Mouse (Mus musculus) MEL (cell line): ENCODE measurements around the gene Mbd3. TPM values are rescaled to one million over a fixed set of nuclear protein-coding genes. Genes with fewer than 3 reads are reported as not detected.

ENCODE experiments used
- DNase-seq: peaks from one replicate; pipeline ENCODE4 v3.0.0; 2011; ENCODE audit warnings: low read depth, low spot score
- H3K27ac ChIP-seq: 2 replicates; pipeline ENCODE4 v1.5.1; 2012; ENCODE audit warnings: low read depth, mild to moderate bottlenecking, control low read depth, low read length, moderate library complexity; ENCODE audit not compliant: control insufficient read depth
- H3K27me3 ChIP-seq, 2 experiments: fragments of 150-350 bp in 1 of 2; sonication (generic) in 1 of 2; 2 replicates each; pipeline ENCODE4 v1.6.1; 2012; ENCODE audit warnings: low read length in 2 of 2, mild to moderate bottlenecking in 2 of 2, improper control_type of control experiment in 1 of 2, moderate library complexity in 1 of 2; ENCODE audit not compliant: insufficient read depth in 2 of 2, control insufficient read depth in 1 of 2
- H3K36me3 ChIP-seq, 2 experiments: 2 replicates each; pipeline ENCODE4 v1.6.1; 2012 to 2014; ENCODE audit warnings: low read length in 2 of 2, improper control_type of control experiment in 1 of 2, inconsistent platforms in 1 of 2, mild to moderate bottlenecking in 1 of 2; ENCODE audit not compliant: insufficient read depth in 2 of 2, control insufficient read depth in 1 of 2
- H3K4me1 ChIP-seq, 2 experiments: fragments of 150-350 bp in 1 of 2; sonication (generic) in 1 of 2; 2 replicates each; pipeline ENCODE4 v1.6.1; 2012; ENCODE audit warnings: low read length in 2 of 2, improper control_type of control experiment in 1 of 2, mild to moderate bottlenecking in 1 of 2; ENCODE audit not compliant: insufficient read depth in 2 of 2, control insufficient read depth in 1 of 2
- H3K4me3 ChIP-seq, 2 experiments: fragments of 150-350 bp in 1 of 2; sonication (generic) in 1 of 2; 2 replicates each; pipeline ENCODE4 v1.5.1; 2012; ENCODE audit warnings: low read depth in 2 of 2, low read length in 2 of 2, mild to moderate bottlenecking in 2 of 2, moderate library complexity in 2 of 2, control low read depth in 1 of 2, improper control_type of control experiment in 1 of 2; ENCODE audit not compliant: control insufficient read depth in 1 of 2, insufficient read depth in 1 of 2
- H3K79me2 ChIP-seq: 2 replicates; pipeline ENCODE4 v1.6.1; 2012; ENCODE audit warnings: mild to moderate bottlenecking, low read length, moderate library complexity; ENCODE audit not compliant: control insufficient read depth, poor library complexity, insufficient read depth
- H3K9ac ChIP-seq: 2 replicates; pipeline ENCODE4 v1.6.1; 2012; ENCODE audit warnings: low read depth, mild to moderate bottlenecking, control low read depth, low read length, moderate library complexity; ENCODE audit not compliant: control insufficient read depth, poor library complexity, severe bottlenecking
- H3K9me3 ChIP-seq: fragments of 150-350 bp; sonication (generic); replicated peaks from 2 replicates; pipeline ENCODE4 v1.6.1; 2012; ENCODE audit warnings: mild to moderate bottlenecking, low read length, improper control_type of control experiment, moderate library complexity; ENCODE audit not compliant: insufficient read depth
- BHLHE40 ChIP-seq: IDR thresholded peaks from 2 replicates; pipeline ENCODE4 v1.6.1; 2012; ENCODE audit warnings: low read depth, mild to moderate bottlenecking, inconsistent platforms, low read length, improper control_type of control experiment, borderline replicate concordance
- CHD1 ChIP-seq: IDR thresholded peaks from 2 replicates; pipeline ENCODE4 v1.6.1; 2012; ENCODE audit warnings: low read depth, mild to moderate bottlenecking, inconsistent platforms, low read length, improper control_type of control experiment
- CHD2 ChIP-seq: IDR thresholded peaks from 2 replicates; pipeline ENCODE4 v1.6.1; 2011; ENCODE audit warnings: low read length, improper control_type of control experiment
- CTCF ChIP-seq, 3 experiments: IDR thresholded peaks in 2 of 3; conservative IDR thresholded peaks in 1 of 3; 2 replicates each; pipeline ENCODE4 v1.5.1; 2011 to 2012; ENCODE audit warnings: low read length in 3 of 3, low read depth in 2 of 3, mild to moderate bottlenecking in 2 of 3, improper control_type of control experiment in 1 of 3, inconsistent platforms in 1 of 3, mixed read lengths in 1 of 3, moderate library complexity in 1 of 3; ENCODE audit not compliant: control insufficient read depth in 1 of 3, insufficient read depth in 1 of 3, poor library complexity in 1 of 3, severe bottlenecking in 1 of 3
- ELF1 ChIP-seq: IDR thresholded peaks from 2 replicates; pipeline ENCODE4 v1.6.1; 2014; ENCODE audit warnings: low read depth, mild to moderate bottlenecking, inconsistent platforms, low read length, improper control_type of control experiment, moderate library complexity
- EP300 ChIP-seq, 2 experiments: IDR thresholded peaks; 2 replicates each; pipeline ENCODE4 v1.6.1; 2011; ENCODE audit warnings: improper control_type of control experiment in 2 of 2, low read length in 2 of 2, low read depth in 1 of 2, mild to moderate bottlenecking in 1 of 2
- ETS1 ChIP-seq: IDR thresholded peaks from 2 replicates; pipeline ENCODE4 v1.6.1; 2012; ENCODE audit warnings: low read depth, mild to moderate bottlenecking, inconsistent platforms, low read length, improper control_type of control experiment, moderate library complexity
- GABPA ChIP-seq: IDR thresholded peaks from 2 replicates; pipeline ENCODE4 v1.6.1; 2012; ENCODE audit warnings: low read depth, mild to moderate bottlenecking, inconsistent platforms, low read length, improper control_type of control experiment, moderate library complexity
- GATA1 ChIP-seq: IDR thresholded peaks from 2 replicates; pipeline ENCODE4 v1.6.1; 2011; ENCODE audit warnings: low read depth, low read length, improper control_type of control experiment
- JUND ChIP-seq: IDR thresholded peaks from 2 replicates; pipeline ENCODE4 v1.6.1; 2011; ENCODE audit warnings: low read depth, mild to moderate bottlenecking, improper control_type of control experiment, low read length
- KAT2A ChIP-seq: conservative IDR thresholded peaks from 2 replicates; pipeline ENCODE4 v1.6.1; 2012; ENCODE audit warnings: low read depth, low read length, improper control_type of control experiment, inconsistent platforms
- MAX ChIP-seq: IDR thresholded peaks from 2 replicates; pipeline ENCODE4 v1.6.1; 2011; ENCODE audit warnings: low read length, improper control_type of control experiment
- MAZ ChIP-seq: IDR thresholded peaks from 2 replicates; pipeline ENCODE4 v1.6.1; 2012; ENCODE audit warnings: low read depth, mild to moderate bottlenecking, inconsistent platforms, low read length, improper control_type of control experiment
- MEF2A ChIP-seq: IDR thresholded peaks from 2 replicates; pipeline ENCODE4 v1.6.1; 2014; ENCODE audit warnings: low read depth, mild to moderate bottlenecking, inconsistent platforms, low read length, improper control_type of control experiment; ENCODE audit not compliant: poor library complexity, insufficient replicate concordance, severe bottlenecking; ENCODE audit errors: extremely low read depth
- MXI1 ChIP-seq: IDR thresholded peaks from 2 replicates; pipeline ENCODE4 v1.6.1; 2011; ENCODE audit warnings: mild to moderate bottlenecking, low read depth, low read length, improper control_type of control experiment
- MYB ChIP-seq: IDR thresholded peaks from 2 replicates; pipeline ENCODE4 v1.6.1; 2011; ENCODE audit warnings: mild to moderate bottlenecking, low read depth, low read length, improper control_type of control experiment
- MYC ChIP-seq: IDR thresholded peaks from 2 replicates; pipeline ENCODE4 v1.6.1; 2011; ENCODE audit warnings: low read depth, mild to moderate bottlenecking, low read length, improper control_type of control experiment, moderate library complexity
- NELFE ChIP-seq: IDR thresholded peaks from 2 replicates; pipeline ENCODE4 v1.6.1; 2011; ENCODE audit warnings: low read depth, low read length, improper control_type of control experiment
- NRF1 ChIP-seq: IDR thresholded peaks from 2 replicates; pipeline ENCODE4 v1.6.1; 2014; ENCODE audit warnings: low read depth, mild to moderate bottlenecking, inconsistent platforms, low read length, improper control_type of control experiment, moderate library complexity; ENCODE audit not compliant: poor library complexity, insufficient read depth, severe bottlenecking
- POLR2A ChIP-seq, 2 experiments: IDR thresholded peaks; 2 replicates each; pipeline ENCODE4 v1.6.1; 2011 to 2012; ENCODE audit warnings: low read length in 2 of 2, mild to moderate bottlenecking in 2 of 2, control low read depth in 1 of 2, improper control_type of control experiment in 1 of 2, low read depth in 1 of 2, moderate library complexity in 1 of 2; ENCODE audit not compliant: control insufficient read depth in 1 of 2, insufficient read depth in 1 of 2, poor library complexity in 1 of 2
- POLR2AphosphoS2 ChIP-seq: IDR thresholded peaks from 2 replicates; pipeline ENCODE4 v1.6.1; 2011; ENCODE audit warnings: low read length, improper control_type of control experiment
- POLR2AphosphoS5 ChIP-seq: IDR thresholded peaks from 2 replicates; pipeline ENCODE4 v1.6.1; 2012; ENCODE audit warnings: low read depth, borderline replicate concordance, mild to moderate bottlenecking, inconsistent platforms, low read length, moderate library complexity, mixed read lengths
- RAD21 ChIP-seq: IDR thresholded peaks from 2 replicates; pipeline ENCODE4 v1.6.1; 2011; ENCODE audit warnings: mild to moderate bottlenecking, low read depth, low read length, improper control_type of control experiment
- RCOR1 ChIP-seq: IDR thresholded peaks from 2 replicates; pipeline ENCODE4 v1.6.1; 2012; ENCODE audit warnings: low read depth, mild to moderate bottlenecking, inconsistent platforms, low read length, improper control_type of control experiment
- SIN3A ChIP-seq: IDR thresholded peaks from 2 replicates; pipeline ENCODE4 v1.6.1; 2012; ENCODE audit warnings: low read length, improper control_type of control experiment, inconsistent platforms
- SMC3 ChIP-seq: IDR thresholded peaks from 2 replicates; pipeline ENCODE4 v1.6.1; 2011; ENCODE audit warnings: low read depth, low read length, improper control_type of control experiment
- TAL1 ChIP-seq: IDR thresholded peaks from 2 replicates; pipeline ENCODE4 v1.6.1; 2012; ENCODE audit warnings: mild to moderate bottlenecking, inconsistent platforms, low read length, moderate library complexity, mixed read lengths
- TBP ChIP-seq: IDR thresholded peaks from 2 replicates; pipeline ENCODE4 v1.8.0; 2011; ENCODE audit warnings: low read depth, low read length, improper control_type of control experiment
- TCF12 ChIP-seq: IDR thresholded peaks from 2 replicates; pipeline ENCODE4 v1.6.1; 2014; ENCODE audit warnings: low read depth, mild to moderate bottlenecking, inconsistent platforms, low read length, improper control_type of control experiment, moderate library complexity
- USF1 ChIP-seq: IDR thresholded peaks from 2 replicates; pipeline ENCODE4 v1.6.1; 2014; ENCODE audit warnings: low read depth, mild to moderate bottlenecking, inconsistent platforms, low read length, improper control_type of control experiment, moderate library complexity
- USF2 ChIP-seq, 2 experiments: IDR thresholded peaks; 2 replicates each; pipeline ENCODE4 v1.6.1; 2011 to 2012; ENCODE audit warnings: improper control_type of control experiment in 2 of 2, low read length in 2 of 2, borderline replicate concordance in 1 of 2, inconsistent platforms in 1 of 2, low read depth in 1 of 2, mild to moderate bottlenecking in 1 of 2; ENCODE audit not compliant: insufficient read depth in 1 of 2
- ZC3H11A ChIP-seq: IDR thresholded peaks from 2 replicates; pipeline ENCODE4 v1.6.1; 2012; ENCODE audit warnings: low read depth, mild to moderate bottlenecking, inconsistent platforms, low read length, improper control_type of control experiment
- ZKSCAN1 ChIP-seq: IDR thresholded peaks from 2 replicates; pipeline ENCODE4 v1.6.1; 2012; ENCODE audit warnings: low read depth, mild to moderate bottlenecking, inconsistent platforms, low read length, improper control_type of control experiment, moderate library complexity
- ZMIZ1 ChIP-seq: IDR thresholded peaks from 2 replicates; pipeline ENCODE4 v1.6.1; 2012; ENCODE audit warnings: low read depth, mild to moderate bottlenecking, inconsistent platforms, low read length, improper control_type of control experiment, moderate library complexity
- ZNF384 ChIP-seq: IDR thresholded peaks from 2 replicates; pipeline ENCODE4 v1.6.1; 2012; ENCODE audit warnings: low read depth, mild to moderate bottlenecking, inconsistent platforms, low read length, improper control_type of control experiment
- polyA plus RNA-seq, 2 experiments: library from polyadenylated mRNA; stranded (reverse) in 1 of 2; unstranded in 1 of 2; fragments of >175 nt in 1 of 2; fragments of >200 nt in 1 of 2; gene quantifications; 2 replicates each; pipeline versions ENCODE4 v1.2.1 to v1.2.4; 2012; ENCODE audit warnings: low replicate concordance in 2 of 2, low read depth in 1 of 2; ENCODE audit not compliant: insufficient read length in 2 of 2, insufficient read depth in 1 of 2, missing spikeins in 1 of 2
- total RNA-seq: library from RNA; depleted of rRNA; stranded (reverse); fragments of 300-350 nt; gene quantifications from 2 replicates; pipeline ENCODE4 v1.2.3, GENCODE M21; 2012; rRNA removed

Mbd3 gene
- total RNA-seq (81.4 and 86.9 TPM in 2 replicates), polyA plus RNA-seq (100 to 1,000 TPM in 1 of 2 experiments, not detected in 1; 289 TPM)

DNA sequence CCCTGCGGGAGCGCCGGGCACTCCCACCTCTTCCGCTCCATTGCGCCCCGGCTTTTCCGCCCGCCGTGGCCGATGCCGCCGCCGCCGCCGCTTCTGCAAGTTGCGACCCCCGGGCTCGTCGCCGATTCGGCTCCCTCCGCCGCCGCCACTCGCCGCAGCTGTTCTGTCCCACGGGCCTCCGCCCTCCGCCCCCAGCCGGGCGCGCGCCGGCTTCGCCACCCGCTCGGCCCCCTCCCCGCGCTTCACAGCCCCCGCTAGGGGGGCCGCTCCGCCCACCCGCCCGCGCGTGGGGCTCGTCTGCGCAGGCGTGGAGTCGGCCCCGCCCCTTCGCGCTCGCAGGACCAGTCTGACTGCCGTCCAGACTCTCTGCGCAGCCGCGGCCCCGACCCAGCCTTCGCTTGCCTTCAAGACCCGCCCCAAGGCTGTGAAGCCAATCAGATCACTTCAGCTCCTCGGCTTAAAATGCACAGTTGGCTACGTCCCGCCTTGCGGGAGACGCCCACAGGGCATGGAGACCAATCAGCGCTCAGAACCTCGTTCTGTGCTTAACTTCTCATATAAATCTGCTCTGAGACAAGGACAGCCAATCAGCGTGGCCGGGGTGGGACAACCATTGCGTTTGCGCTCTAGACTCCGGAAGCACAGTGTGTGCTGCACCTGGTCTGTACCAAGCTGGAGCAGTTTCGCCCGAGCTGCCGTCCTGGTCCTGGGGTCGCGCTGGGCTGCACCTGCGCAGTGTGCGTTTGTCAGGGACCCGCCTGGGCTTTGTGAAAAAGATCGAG, at the start of gene Mbd3:
Gene Mbd3, minus strand, starts transcription at position 360 of the 782 bp plus-strand sequence.
- Histone ChIP-seq H3K4me3 (peak within 1 kb of the TSS; percentile 74 to 76), H3K9me3 (no peaks in the 10 kb centered on the region), H3K36me3 (peaks cover 12 to 21% of the 10 kb centered on the region in 2 experiments), H3K9ac (peak within 1 kb of the TSS; percentile 98), H3K27me3 (no peaks in the 10 kb centered on the region), H3K4me1 (peaks cover 0 to 26% of the 10 kb centered on the region in 2 experiments; a peak in 3 of 4 replicates), H3K79me2 (peaks cover 35% of the 10 kb centered on the region), H3K27ac (peak within 1 kb of the TSS; percentile 93)
- DNase-seq = peak; percentile 100
- TF ChIP-seq ELF1 = peak; percentile 96
- no peak for TF ChIP-seq SMC3
- no peak for TF ChIP-seq GATA1
- no peak for TF ChIP-seq USF2 (IDR thresholded peaks at IDR 0.05; ENCODE audit: borderline replicate concordance in 1 of 2, insufficient read depth in 1 of 2, low read depth in 1 of 2, low read length in 2 of 2)
- TF ChIP-seq SIN3A = peak; percentile 91
- peak; percentile 53 for TF ChIP-seq TCF12
- TF ChIP-seq POLR2A (IDR thresholded peaks at IDR 0.05; ENCODE audit: control insufficient read depth in 1 of 2, insufficient read depth in 1 of 2, low read depth in 1 of 2, low read length in 2 of 2, poor library complexity in 1 of 2) = peak; percentile 93 to 98
- peak; percentile 99 for TF ChIP-seq NELFE
- peak; percentile 12; the same call in 1 of the 2 replicates for TF ChIP-seq ETS1
- peak; percentile 96 for TF ChIP-seq POLR2AphosphoS2
- peak; percentile 93; the same call in 1 of the 2 replicates for TF ChIP-seq MAZ
- TF ChIP-seq MEF2A = no peak
- peak; percentile 83 for TF ChIP-seq NRF1
- no peak for TF ChIP-seq MYB
- no peak; the same call in 1 of the 2 replicates for TF ChIP-seq POLR2AphosphoS5
- peak; percentile 95 for TF ChIP-seq TBP
- no peak for TF ChIP-seq CTCF (IDR thresholded peaks at IDR 0.05 in 2 of 3, conservative IDR thresholded peaks at IDR 0.05 in 1 of 3; ENCODE audit: control insufficient read depth in 1 of 3, insufficient read depth in 1 of 3, low read depth in 2 of 3, low read length in 3 of 3, poor library complexity in 1 of 3, severe bottlenecking in 1 of 3)
- TF ChIP-seq USF1 = peak; percentile 47; the same call in 1 of the 2 replicates
- no peak for TF ChIP-seq RCOR1
- no peak for TF ChIP-seq CHD1
- TF ChIP-seq BHLHE40 = no peak
- peak; percentile 39; the same call in 1 of the 2 replicates for TF ChIP-seq MAX
- TF ChIP-seq EP300 (IDR thresholded peaks at IDR 0.05; ENCODE audit: low read depth in 1 of 2, low read length in 2 of 2) = no peak
- peak; percentile 32; the same call in 1 of the 2 replicates for TF ChIP-seq CHD2
- TF ChIP-seq RAD21 = no peak
- no peak for TF ChIP-seq JUND
- TF ChIP-seq ZKSCAN1 = no peak
- TF ChIP-seq GABPA = no peak
- TF ChIP-seq MYC = no peak; the same call in 1 of the 2 replicates
- TF ChIP-seq KAT2A = peak; percentile 38; the same call in 1 of the 2 replicates
- TF ChIP-seq ZNF384 = no peak
- no peak for TF ChIP-seq TAL1
- 0 out of 2 replicates have a peak, but pooled peaks have one; percentile 78 for TF ChIP-seq MXI1
- TF ChIP-seq ZC3H11A = no peak
- TF ChIP-seq ZMIZ1 = peak; percentile 94
